Mouse (Mus musculus) limb, embryonic 14.5 days (tissue): Measurements from ENCODE around the gene Litaf. TPM values are rescaled to one million over a fixed set of nuclear protein-coding genes. Genes with fewer than 3 reads are reported as not detected.
A peak's percentile ranks its signal among the peaks of the same experiment; 100 is the strongest.

Experiments
- ATAC-seq: fragments of 200-750 bp; cut with Nextera tagmentation; 2 replicates; pipeline ENCODE4 v1.8.0; 2017; ENCODE audit warnings: low read depth, moderate number of reproducible peaks, moderate TSS enrichment; ENCODE audit not compliant: low FRiP score
- DNase-seq: peaks from one replicate; pipeline ENCODE4 v3.0.0-alpha.2; 2015; ENCODE audit warnings: low spot score
- H3K27ac ChIP-seq: fragments of 300-500 bp; sonication (generic); replicated peaks from 2 replicates; pipeline ENCODE4 v1.5.1; 2014; ENCODE audit warnings: low read depth, mild to moderate bottlenecking, low read length, moderate library complexity, mixed read lengths
- H3K27me3 ChIP-seq: fragments of 300-500 bp; sonication (generic); 2 replicates; pipeline ENCODE4 v1.6.1; 2014; ENCODE audit warnings: low read length, mixed read lengths; ENCODE audit not compliant: control insufficient read depth, insufficient read depth
- H3K36me3 ChIP-seq: fragments of 300-500 bp; sonication (generic); 2 replicates; pipeline ENCODE4 v1.6.1; 2014; ENCODE audit warnings: mild to moderate bottlenecking, low read length, moderate library complexity, mixed read lengths; ENCODE audit not compliant: control insufficient read depth, insufficient read depth
- H3K4me1 ChIP-seq: fragments of 300-500 bp; sonication (generic); 2 replicates; pipeline ENCODE4 v1.6.1; 2014; ENCODE audit warnings: antibody characterized with exemption, low read length, mixed read lengths; ENCODE audit not compliant: control insufficient read depth, insufficient read depth
- H3K4me2 ChIP-seq: fragments of 300-500 bp; sonication (generic); replicated peaks from 2 replicates; pipeline ENCODE4 v1.6.1; 2014; ENCODE audit warnings: low read depth, mild to moderate bottlenecking, low read length, moderate library complexity; ENCODE audit not compliant: severe bottlenecking
- H3K4me3 ChIP-seq: fragments of 300-500 bp; sonication (generic); replicated peaks from 2 replicates; pipeline ENCODE4 v1.5.1; 2014; ENCODE audit warnings: low read length
- H3K9ac ChIP-seq: fragments of 300-500 bp; sonication (generic); 2 replicates; pipeline ENCODE4 v1.6.1; 2014; ENCODE audit warnings: mild to moderate bottlenecking, low read depth, low read length, moderate library complexity; ENCODE audit not compliant: severe bottlenecking
- H3K9me3 ChIP-seq: fragments of 300-500 bp; sonication (generic); 2 replicates; pipeline ENCODE4 v1.6.1; 2016; ENCODE audit warnings: low read length; ENCODE audit not compliant: control insufficient read depth
- POLR2A ChIP-seq: fragments of 200-500 bp; IDR thresholded peaks from 2 replicates; pipeline ENCODE4 v1.8.0; 2012; ENCODE audit warnings: inconsistent platforms, mild to moderate bottlenecking, moderate library complexity, borderline replicate concordance; ENCODE audit not compliant: insufficient read depth, insufficient read length; ENCODE audit errors: extremely low read depth
- WGBS: fragments of 180-500 bp; shearing (Covaris S2); extraction: QIAGEN DNeasy Blood & Tissue Kit; methylation state at CpG from one replicate; pipeline ENCODE4 v1.1.7; 2014; 5-methylcytosine and 5-hydroxymethylcytosine counted together
- polyA plus RNA-seq, 2 experiments: library from polyadenylated mRNA; depleted of rRNA in 1 of 2; stranded (reverse) in 1 of 2; unstranded in 1 of 2; fragments of >200 nt; fragmentation: Nextera tagmentation in 1 of 2; extraction: Ambion mirVana in 1 of 2; gene quantifications; 2 replicates each; pipeline versions ENCODE4 v1.2.1 to v1.2.3; 2012 to 2014

The Litaf gene
- polyA plus RNA-seq, 2 experiments = 79.8 to 103 TPM

DNA sequence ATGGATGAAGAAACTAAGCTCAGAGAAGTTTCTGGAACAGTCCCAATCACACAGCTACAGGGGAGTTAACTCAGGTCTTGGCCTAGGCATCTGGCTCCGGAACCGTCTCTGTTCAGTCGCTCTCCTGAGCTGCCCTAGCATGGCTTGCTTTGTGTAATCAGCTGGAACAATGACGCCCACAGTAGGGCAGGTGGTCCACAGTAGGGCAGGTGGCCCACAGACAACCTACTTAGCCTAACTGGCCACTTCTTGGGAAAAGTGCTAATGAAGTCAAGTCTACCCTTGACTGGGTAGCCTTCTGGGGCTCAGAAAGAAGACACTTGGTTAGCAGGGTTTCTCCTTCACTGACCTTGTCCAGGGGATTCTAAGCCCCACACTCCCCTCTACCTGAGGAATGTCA lies 55.7 kb downstream of the Litaf start:
- Histone ChIP-seq H3K4me3 (no peak overlapping the region), H3K27ac (no peak overlapping the region), H3K4me1 (peaks cover 35% of the 10 kb centered on the region), H3K9me3 (no peaks in the 10 kb centered on the region), H3K36me3 (no peaks in the 10 kb centered on the region), H3K4me2 (no peak overlapping the region), H3K27me3 (no peaks in the 10 kb centered on the region), H3K9ac (no peak overlapping the region)
- DNase-seq = no peak
- ATAC-seq = no peak
- WGBS = 95% methylated on average over 4 of the region's 4 CpGs
- no peak for TF ChIP-seq POLR2A

DNA sequence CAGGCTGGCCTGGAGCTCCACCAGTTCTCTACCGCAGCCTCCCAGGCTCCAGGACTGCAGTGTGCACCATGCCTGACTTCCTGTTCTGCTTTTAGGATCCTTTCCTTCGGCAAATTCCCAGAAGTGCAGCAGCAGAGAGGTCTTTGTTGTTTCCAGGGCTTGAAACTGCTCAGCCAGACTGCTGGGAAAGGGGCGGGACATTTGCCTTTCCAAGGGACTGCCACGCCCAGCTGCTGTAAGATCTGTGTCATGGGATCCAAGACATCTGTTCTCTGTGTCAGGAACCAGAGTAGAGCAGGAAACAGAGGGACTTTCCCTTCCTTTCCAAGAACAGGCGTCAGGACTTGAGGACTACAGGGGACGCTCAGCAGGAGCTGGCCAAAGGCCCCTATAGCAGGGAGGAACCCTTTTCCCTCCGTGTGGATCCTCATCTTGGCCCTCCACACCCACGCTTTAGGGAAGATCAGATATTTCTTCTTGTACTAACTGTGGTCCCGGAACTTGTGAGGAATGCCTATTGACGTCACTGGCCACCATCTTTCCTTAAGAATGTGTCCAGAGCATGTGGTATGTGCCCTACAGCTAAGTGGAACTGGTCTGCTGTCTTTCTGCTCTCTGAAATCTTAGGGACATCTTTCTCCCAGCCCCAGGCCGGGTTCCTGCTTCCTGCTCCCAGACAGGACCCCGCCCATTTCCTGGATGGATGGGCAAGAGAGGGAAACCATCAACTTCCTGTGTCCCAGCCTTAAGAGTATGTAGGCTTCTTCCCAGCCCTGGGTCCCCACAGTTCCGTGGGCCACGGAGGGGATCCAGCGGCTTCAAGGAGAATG lies 57.6 kb downstream of the Litaf start:
- 24% methylated on average over 15 of the region's 15 CpGs for WGBS
- H3K36me3 ChIP-seq = no peaks in the 10 kb centered on the region
- H3K4me2 ChIP-seq = peak overlapping the region; percentile 20; the same call in 1 of the 2 replicates
- no peak overlapping the region for H3K9ac ChIP-seq
- 0 out of 2 replicates have a peak, but pooled peaks have one; percentile 22 for TF ChIP-seq POLR2A
- H3K4me1 ChIP-seq = peaks cover 32% of the 10 kb centered on the region
- no peaks in the 10 kb centered on the region for H3K27me3 ChIP-seq
- H3K4me3 ChIP-seq = no peak overlapping the region
- DNase-seq (peak; percentile 92), ATAC-seq (peak; percentile 92)
- no peaks in the 10 kb centered on the region for H3K9me3 ChIP-seq
- H3K27ac ChIP-seq = peak overlapping the region; percentile 92

DNA sequence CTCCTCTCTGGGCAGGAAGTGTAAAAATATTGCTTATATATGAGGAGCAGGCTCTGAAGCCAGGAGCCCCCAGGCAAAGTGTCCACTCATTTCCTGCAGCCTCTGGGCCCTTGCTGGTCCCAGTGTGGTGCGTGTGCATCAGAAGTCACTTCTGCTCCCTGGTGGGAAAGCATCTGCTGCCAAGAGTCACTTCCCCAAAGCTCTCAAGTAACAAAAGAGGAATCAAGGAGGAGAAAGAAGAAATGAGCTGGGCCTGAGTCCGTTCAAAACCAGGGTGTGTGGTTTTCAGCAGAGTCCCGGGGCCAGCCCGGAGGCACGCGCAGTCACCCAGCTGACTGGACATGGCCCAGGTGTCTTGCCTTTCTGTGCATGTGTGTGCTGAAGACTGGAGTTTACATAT lies 59.9 kb downstream of the Litaf start:
- Histone ChIP-seq H3K27ac (no peak overlapping the region), H3K4me3 (no peak overlapping the region), H3K9me3 (no peaks in the 10 kb centered on the region), H3K9ac (no peak overlapping the region), H3K4me1 (peaks cover 21% of the 10 kb centered on the region), H3K36me3 (no peaks in the 10 kb centered on the region), H3K27me3 (no peaks in the 10 kb centered on the region), H3K4me2 (no peak overlapping the region)
- DNase-seq (no peak), ATAC-seq (no peak)
- WGBS = 78% methylated on average over 6 of the region's 6 CpGs
- no peak for TF ChIP-seq POLR2A

DNA sequence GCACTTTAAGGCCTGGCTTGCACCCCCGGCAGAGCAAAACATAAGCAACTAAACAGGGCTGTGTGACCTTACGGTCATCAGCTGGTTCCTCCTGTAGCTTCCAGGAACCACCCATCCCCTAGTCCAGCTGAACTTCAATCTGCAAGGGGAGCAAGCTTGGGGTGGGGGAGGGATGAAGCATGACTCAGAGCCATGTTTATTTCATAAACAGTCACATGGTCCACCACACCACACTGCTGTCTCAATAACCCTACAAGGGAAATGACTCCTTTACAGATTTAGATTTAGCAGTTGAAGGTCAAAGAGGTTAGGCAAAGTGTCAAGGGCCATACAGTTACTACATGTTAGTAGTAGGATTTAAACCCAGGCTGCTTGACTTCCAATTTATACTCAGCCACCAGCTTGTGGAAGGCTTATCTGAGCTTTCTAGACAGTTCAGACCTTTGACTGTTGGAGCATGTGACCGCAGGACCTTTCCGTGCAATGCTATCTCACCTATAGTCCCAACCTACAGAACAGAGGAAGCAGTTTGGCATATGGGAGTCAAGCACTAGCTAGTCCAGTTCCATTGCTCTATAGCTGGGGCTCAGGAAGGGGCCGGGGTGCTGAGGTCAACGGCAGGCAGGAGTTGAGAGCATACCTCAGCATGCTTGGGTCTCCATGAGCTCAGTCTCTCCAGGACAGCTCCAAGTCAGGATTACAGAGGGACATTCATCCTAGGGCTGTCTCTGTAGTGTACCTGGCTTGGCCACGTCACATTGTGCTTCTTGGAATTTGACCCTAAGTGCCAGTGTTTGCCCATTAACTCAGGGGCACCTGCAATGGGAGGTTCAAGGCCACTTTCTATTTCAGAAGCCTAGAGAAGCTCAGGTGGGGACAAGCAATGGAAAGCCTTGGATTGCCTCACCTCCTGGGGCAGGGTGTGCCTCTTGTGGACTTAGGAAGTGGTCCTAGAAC lies 64.0 kb downstream of the Litaf start:
- TF ChIP-seq POLR2A = no peak
- H3K27me3 ChIP-seq = no peaks in the 10 kb centered on the region
- H3K4me2 ChIP-seq = no peak overlapping the region
- ATAC-seq (no peak), DNase-seq (no peak)
- no peak overlapping the region for H3K4me3 ChIP-seq
- no peak overlapping the region for H3K27ac ChIP-seq
- 0 out of 2 replicates have a peak, but pooled peaks cover 3% of the 10 kb centered on the region for H3K4me1 ChIP-seq
- no peaks in the 10 kb centered on the region for H3K9me3 ChIP-seq
- 85% methylated on average over 7 of the region's 7 CpGs for WGBS
- no peak overlapping the region for H3K9ac ChIP-seq
- H3K36me3 ChIP-seq = no peaks in the 10 kb centered on the region

DNA sequence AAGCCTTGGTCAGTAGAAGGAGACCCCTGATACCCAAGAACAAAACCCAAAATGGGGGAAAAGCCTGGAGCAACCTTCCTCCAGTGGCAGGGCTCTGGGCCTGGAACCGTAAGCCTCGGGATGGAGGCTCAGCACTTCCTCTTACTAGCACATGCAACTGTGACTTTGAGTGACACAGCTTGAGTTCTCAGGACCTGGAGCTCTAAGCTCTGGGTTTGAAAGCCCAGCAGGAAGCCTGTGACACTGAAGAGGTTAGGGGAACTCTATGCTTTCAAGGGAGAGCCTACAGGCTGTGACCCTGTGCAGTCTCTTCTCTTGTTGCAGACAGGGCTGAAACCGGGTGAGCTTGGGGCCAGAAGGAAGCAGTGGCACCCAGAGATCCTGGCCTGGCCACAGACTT lies 66.1 kb downstream of the Litaf start:
- H3K9me3 ChIP-seq = no peaks in the 10 kb centered on the region
- H3K4me1 ChIP-seq = no peaks in the 10 kb centered on the region
- H3K27ac ChIP-seq = no peak overlapping the region
- H3K36me3 ChIP-seq = no peaks in the 10 kb centered on the region
- no peaks in the 10 kb centered on the region for H3K27me3 ChIP-seq
- no peak for TF ChIP-seq POLR2A
- DNase-seq = no peak
- H3K4me2 ChIP-seq = no peak overlapping the region
- ATAC-seq = no peak
- H3K4me3 ChIP-seq = no peak overlapping the region
- H3K9ac ChIP-seq = no peak overlapping the region
- WGBS = 58% methylated on average over 3 of the region's 3 CpGs
